Mouse (Mus musculus): Measurements from ENCODE around the gene Slc25a3.

DNA sequence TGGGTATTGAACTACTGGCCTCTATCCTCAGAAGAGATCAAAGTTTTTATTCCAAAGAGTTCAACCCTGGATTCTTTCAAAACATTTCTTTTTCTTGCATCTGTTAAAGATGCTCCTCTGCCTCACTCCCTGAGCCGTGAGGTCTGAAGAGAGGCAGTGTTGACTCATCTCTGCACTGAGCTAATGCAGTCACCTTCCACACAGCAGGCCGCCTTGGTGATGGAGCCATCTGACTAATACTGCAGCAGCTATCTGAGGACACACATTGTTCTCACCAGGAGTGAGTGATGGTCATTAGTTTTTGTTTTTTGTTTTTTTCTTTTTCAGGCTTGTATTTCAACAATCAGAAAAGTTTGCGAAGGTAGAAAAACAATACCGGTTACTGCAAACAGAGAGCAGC lies 31.0 kb downstream of the Slc25a3 start:
- TF ChIP-seq POLR2A (IDR thresholded peaks at IDR 0.05; ENCODE audit: extremely low read depth, insufficient read depth, low read length): no peak
- no peak for TF ChIP-seq CTCF (IDR thresholded peaks at IDR 0.05; ENCODE audit: low read depth, low read length)
